Mouse (Mus musculus) liver, embryonic 11.5 days (tissue): ENCODE data around the gene Cirbp. TPM values are rescaled to one million over a fixed set of nuclear protein-coding genes. Genes with fewer than 3 reads are reported as not detected.

Source experiments
- ATAC-seq: fragments of 200-750 bp; cut with Nextera tagmentation; replicated peaks from 2 replicates; pipeline ENCODE4 v1.8.0; 2017; ENCODE audit warnings: moderate number of reproducible peaks, mild to moderate bottlenecking, moderate TSS enrichment, moderate library complexity; ENCODE audit not compliant: low FRiP score
- DNase-seq: peaks from one replicate; pipeline ENCODE4 v3.0.0-alpha.2; 2017; ENCODE audit warnings: low spot score
- H3K27ac ChIP-seq: fragments of 300-500 bp; sonication (generic); 2 replicates; pipeline ENCODE4 v1.5.1; 2014; ENCODE audit warnings: mild to moderate bottlenecking, low read depth, low read length, control low read depth
- H3K27me3 ChIP-seq: fragments of 300-500 bp; sonication (generic); replicated peaks from 2 replicates; pipeline ENCODE4 v1.6.1; 2014; ENCODE audit warnings: low read length, mixed read lengths; ENCODE audit not compliant: control insufficient read depth, insufficient read depth
- H3K36me3 ChIP-seq: fragments of 300-500 bp; sonication (generic); 2 replicates; pipeline ENCODE4 v1.6.1; 2014; ENCODE audit warnings: mild to moderate bottlenecking, low read length, moderate library complexity, mixed read lengths; ENCODE audit not compliant: control insufficient read depth, insufficient read depth
- H3K4me1 ChIP-seq: fragments of 300-500 bp; sonication (generic); replicated peaks from 2 replicates; pipeline ENCODE4 v1.6.1; 2014; ENCODE audit warnings: low read length, mixed read lengths; ENCODE audit not compliant: control insufficient read depth, insufficient read depth
- H3K4me2 ChIP-seq: fragments of 300-500 bp; sonication (generic); 2 replicates; pipeline ENCODE4 v1.6.1; 2014; ENCODE audit warnings: mild to moderate bottlenecking, control low read depth, moderate library complexity
- H3K4me3 ChIP-seq: fragments of 300-500 bp; sonication (generic); 2 replicates; pipeline ENCODE4 v1.5.1; 2014; ENCODE audit warnings: low read depth, low read length, control low read depth
- H3K9ac ChIP-seq: fragments of 300-500 bp; sonication (generic); 2 replicates; pipeline ENCODE4 v1.6.1; 2014; ENCODE audit warnings: low read depth, low read length, control low read depth
- H3K9me3 ChIP-seq: fragments of 300-500 bp; sonication (generic); 2 replicates; pipeline ENCODE4 v1.6.1; 2016; ENCODE audit warnings: low read length, inconsistent platforms, mixed read lengths; ENCODE audit not compliant: control insufficient read depth
- WGBS: fragments of 180-500 bp; shearing (Covaris S2); extraction: QIAGEN DNeasy Blood & Tissue Kit; methylation state at CpG from one replicate; pipeline ENCODE4 v1.1.7; 2014; 5-methylcytosine and 5-hydroxymethylcytosine counted together
- polyA plus RNA-seq: library from polyadenylated mRNA; unstranded; fragments of >200 nt; fragmentation: Nextera tagmentation; extraction: Ambion mirVana; gene quantifications from 2 replicates; pipeline ENCODE4 v1.2.1, GENCODE M21; 2014

The Cirbp gene
- polyA plus RNA-seq, 1 experiment from 2014 or later, result 25.1 TPM

DNA sequence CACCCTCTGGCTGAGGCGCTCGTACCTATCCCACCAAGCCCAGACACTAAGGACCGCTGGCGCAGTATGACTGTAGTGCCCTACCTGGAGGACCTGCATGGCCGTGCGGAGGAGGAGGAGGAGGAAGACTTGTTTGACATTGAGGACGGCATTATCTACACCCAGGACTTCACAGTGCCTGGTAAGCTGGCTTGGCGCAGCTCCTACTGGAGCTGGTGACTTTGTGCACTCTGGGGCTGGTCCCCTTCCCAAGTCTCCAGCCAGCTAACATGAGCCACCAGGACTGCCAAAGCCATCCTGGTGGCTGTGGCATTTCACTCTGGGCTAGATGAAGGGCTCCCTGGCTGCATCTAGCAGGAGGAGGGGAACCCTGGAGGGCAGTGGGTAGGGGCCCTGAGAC, 37.9 kb upstream of the Cirbp start:
- DNase-seq (no peak), ATAC-seq (no peak)
- Histone ChIP-seq H3K9ac (no peak overlapping the region), H3K27me3 (no peaks in the 10 kb centered on the region), H3K36me3 (peaks cover 70% of the 10 kb centered on the region), H3K9me3 (no peaks in the 10 kb centered on the region), H3K27ac (no peak overlapping the region; the same call in 1 of the 2 replicates), H3K4me1 (peaks cover 31% of the 10 kb centered on the region), H3K4me3 (no peak overlapping the region), H3K4me2 (no peak overlapping the region)
- WGBS, result 96% methylated on average over 8 of the region's 8 CpGs

DNA sequence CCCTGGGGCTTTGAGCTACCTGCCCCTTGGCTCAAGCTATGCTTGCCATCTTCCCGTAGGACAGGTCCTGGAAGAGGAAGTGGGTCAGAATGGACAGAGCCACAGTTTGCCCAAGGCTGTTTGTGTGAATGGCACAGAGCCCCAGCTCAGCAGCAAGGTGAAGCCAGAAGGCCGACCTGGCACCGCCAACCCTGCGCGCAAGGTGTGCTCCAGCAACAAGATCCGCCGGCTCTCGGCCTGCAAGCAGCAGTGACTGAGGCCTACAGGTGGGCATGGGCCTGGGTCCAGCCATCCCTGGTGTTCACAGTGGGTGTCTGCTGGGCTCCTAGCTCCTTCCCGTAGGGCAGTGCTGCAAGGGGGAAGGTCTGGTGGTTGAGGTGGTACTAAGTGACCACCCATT, 35.9 kb upstream of the Cirbp start:
- DNase-seq, result no peak
- WGBS, result 91% methylated on average over 9 of the region's 9 CpGs

GRCm38 (mm10) chr10:80130403-80131031, 35.3 kb upstream of the Cirbp start:
- no peak overlapping the region for H3K27ac ChIP-seq
- no peak overlapping the region for H3K4me3 ChIP-seq
- H3K27me3 ChIP-seq, result peaks cover 1% of the 10 kb centered on the region
- no peak overlapping the region; the same call in 1 of the 2 replicates for H3K4me2 ChIP-seq
- ATAC-seq (no peak), DNase-seq (no peak)
- H3K9me3 ChIP-seq, result no peaks in the 10 kb centered on the region
- 77% methylated on average over 18 of the region's 18 CpGs for WGBS
- H3K9ac ChIP-seq, result no peak overlapping the region
- H3K4me1 ChIP-seq, result peaks cover 10% of the 10 kb centered on the region
- peaks cover 57% of the 10 kb centered on the region for H3K36me3 ChIP-seq

More for the DNA sequence above, 35.9 kb upstream of the Cirbp start:
- no peak overlapping the region for H3K4me3 ChIP-seq
- H3K36me3 ChIP-seq, result peaks cover 63% of the 10 kb centered on the region
- no peak overlapping the region for H3K9ac ChIP-seq
- no peaks in the 10 kb centered on the region for H3K9me3 ChIP-seq
- H3K27ac ChIP-seq, result no peak overlapping the region
- no peak overlapping the region for H3K4me2 ChIP-seq
- peaks cover 14% of the 10 kb centered on the region for H3K4me1 ChIP-seq
- ATAC-seq, result no peak
- H3K27me3 ChIP-seq, result no peaks in the 10 kb centered on the region

DNA sequence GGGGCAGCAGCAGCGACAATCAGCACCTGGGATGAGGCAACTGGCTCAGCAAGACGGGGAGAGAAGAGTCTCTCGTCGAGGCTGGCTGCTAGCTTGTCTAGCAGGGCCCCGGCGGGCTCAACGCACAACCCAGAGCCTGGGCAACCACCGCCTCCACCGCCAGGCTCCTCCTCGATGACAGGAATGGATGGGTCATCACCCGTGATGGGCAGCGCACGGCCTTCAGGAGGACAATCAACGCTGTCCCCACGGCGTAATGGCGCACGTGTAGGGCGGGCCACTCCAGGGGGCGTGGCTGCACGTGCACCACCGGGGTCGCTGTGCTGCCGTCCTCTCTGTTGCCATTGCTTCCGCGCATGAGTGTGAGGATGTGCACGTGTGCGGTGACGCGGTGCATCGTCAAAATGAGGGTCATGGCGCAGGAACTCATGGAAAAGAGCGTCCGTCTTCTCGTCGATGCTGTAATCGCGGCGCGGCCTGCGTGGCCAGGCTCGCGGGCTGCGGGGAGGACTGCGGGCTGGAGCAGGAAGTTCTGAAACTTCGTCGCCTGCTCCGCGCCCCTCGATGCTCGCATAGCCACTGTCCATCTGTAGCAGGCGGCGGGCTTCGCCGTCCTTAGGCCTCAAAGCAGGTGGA, 34.4 kb upstream of the Cirbp start:
- ATAC-seq, result 0 out of 2 replicates have a peak, but pooled peaks have one; percentile 25
- Histone ChIP-seq H3K9ac (no peak overlapping the region), H3K9me3 (no peaks in the 10 kb centered on the region), H3K4me3 (no peak overlapping the region; the same call in 1 of the 2 replicates), H3K27me3 (peaks cover 10% of the 10 kb centered on the region), H3K27ac (no peak overlapping the region), H3K36me3 (peaks cover 48% of the 10 kb centered on the region), H3K4me2 (peak overlapping the region; percentile 27), H3K4me1 (peaks cover 11% of the 10 kb centered on the region)
- no peak for DNase-seq
- WGBS, result 27% methylated on average over 54 of the region's 55 CpGs

GRCm38 (mm10) chr10:80131952-80132350, 33.8 kb upstream of the Cirbp start:
- H3K4me2 ChIP-seq, result peak overlapping the region; percentile 27
- ATAC-seq, result no peak
- H3K9me3 ChIP-seq, result no peaks in the 10 kb centered on the region
- H3K4me3 ChIP-seq, result no peak overlapping the region
- peaks cover 15% of the 10 kb centered on the region for H3K27me3 ChIP-seq
- H3K36me3 ChIP-seq, result peaks cover 42% of the 10 kb centered on the region
- DNase-seq, result no peak
- WGBS, result 51% methylated on average over 27 of the region's 27 CpGs
- H3K9ac ChIP-seq, result no peak overlapping the region
- H3K27ac ChIP-seq, result no peak overlapping the region
- H3K4me1 ChIP-seq, result peaks cover 16% of the 10 kb centered on the region

DNA sequence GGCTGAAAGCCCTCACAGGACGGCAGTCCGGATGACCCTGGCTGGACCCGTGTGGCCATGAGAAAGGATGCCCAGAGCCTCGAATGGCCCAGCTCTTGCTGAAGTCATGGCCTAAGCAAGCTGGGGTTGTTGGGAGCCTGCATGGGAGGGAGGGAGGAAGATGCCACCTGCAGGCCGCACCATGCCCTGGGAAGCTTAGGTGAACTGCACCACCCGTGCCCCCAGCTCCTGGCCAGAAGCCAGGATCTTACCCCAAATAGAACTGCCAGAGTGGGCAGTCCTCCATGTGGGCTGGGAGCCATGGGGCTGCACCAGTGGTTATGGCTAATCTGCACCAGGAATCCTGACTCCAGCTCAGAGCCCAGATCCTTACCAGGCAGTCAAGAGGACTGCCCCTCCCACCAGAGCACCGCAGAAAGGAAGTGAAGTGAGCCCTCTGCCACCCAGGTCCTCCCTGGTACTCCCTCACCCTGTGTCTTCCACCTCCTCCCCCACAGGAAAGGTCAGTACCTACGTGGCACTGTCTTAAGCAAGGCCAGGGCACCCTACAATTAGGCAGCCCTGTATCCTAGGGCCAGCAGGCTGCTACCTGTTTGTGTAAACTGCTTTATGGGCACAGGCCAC, 32.4 kb upstream of the Cirbp start:
- ATAC-seq (no peak), DNase-seq (no peak)
- Histone ChIP-seq H3K9ac (no peak overlapping the region), H3K4me1 (peaks cover 30% of the 10 kb centered on the region), H3K27ac (no peak overlapping the region), H3K27me3 (peaks cover 27% of the 10 kb centered on the region), H3K36me3 (peaks cover 29% of the 10 kb centered on the region), H3K4me3 (no peak overlapping the region), H3K9me3 (no peaks in the 10 kb centered on the region), H3K4me2 (no peak overlapping the region)
- 77% methylated on average over 8 of the region's 8 CpGs for WGBS

GRCm38 (mm10) chr10:80134421-80134820, 31.4 kb upstream of the Cirbp start:
- DNase-seq, result no peak
- Histone ChIP-seq H3K27me3 (peaks cover 33% of the 10 kb centered on the region), H3K9me3 (no peaks in the 10 kb centered on the region), H3K4me1 (peaks cover 36% of the 10 kb centered on the region), H3K9ac (no peak overlapping the region), H3K36me3 (peaks cover 18% of the 10 kb centered on the region; the same call in 1 of the 2 replicates), H3K27ac (no peak overlapping the region), H3K4me2 (no peak overlapping the region), H3K4me3 (no peak overlapping the region)
- 88% methylated on average over 9 of the region's 9 CpGs for WGBS
- ATAC-seq, result no peak

- no peak overlapping the region for H3K9ac ChIP-seq
- H3K4me1 ChIP-seq, result peaks cover 37% of the 10 kb centered on the region
- ATAC-seq (no peak), DNase-seq (no peak)
- no peak overlapping the region for H3K4me3 ChIP-seq
- peaks cover 11% of the 10 kb centered on the region; the same call in 1 of the 2 replicates for H3K36me3 ChIP-seq
- WGBS, result 82% methylated on average over 10 of the region's 10 CpGs
- no peak overlapping the region for H3K4me2 ChIP-seq
- no peaks in the 10 kb centered on the region for H3K9me3 ChIP-seq
- H3K27ac ChIP-seq, result no peak overlapping the region
- peaks cover 34% of the 10 kb centered on the region for H3K27me3 ChIP-seq
Observed at GRCm38 (mm10) chr10:80135161-80135560, 30.6 kb upstream of the Cirbp start.
